Mouse (Mus musculus) cortical plate, adult 2 months (tissue): ENCODE results near the gene Tmem206.

Source experiments
- CTCF ChIP-seq: fragments of 200-500 bp; IDR thresholded peaks from 2 replicates; pipeline ENCODE4 v1.5.1; 2011; ENCODE audit warnings: mild to moderate bottlenecking, control low read depth, low read length; ENCODE audit not compliant: insufficient read depth; ENCODE audit errors: extremely low read depth
- POLR2A ChIP-seq: fragments of 200-500 bp; IDR thresholded peaks from 2 replicates; pipeline ENCODE4 v1.6.1; 2011; ENCODE audit warnings: mild to moderate bottlenecking, low read length, control low read depth; ENCODE audit not compliant: insufficient read depth; ENCODE audit errors: extremely low read depth

DNA sequence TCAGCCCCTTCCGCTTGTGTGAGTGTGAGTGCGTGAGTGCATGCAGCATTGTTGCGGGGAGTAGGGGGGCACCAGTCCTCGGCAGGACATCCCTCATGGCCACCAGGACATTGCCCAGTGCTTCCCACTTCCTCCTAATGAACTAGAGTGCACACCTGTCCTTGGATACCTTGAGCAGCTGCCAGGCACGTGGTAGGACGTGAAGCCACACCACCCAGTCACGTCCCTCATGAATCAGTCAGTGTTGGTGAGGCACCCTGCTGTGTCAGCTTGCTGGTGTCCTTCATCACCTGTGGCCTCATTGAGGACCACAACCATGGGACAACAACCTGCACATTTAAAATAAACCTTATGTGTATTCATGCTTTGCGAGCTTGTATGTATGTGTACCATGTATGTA is 41.2 kb upstream of the Tmem206 start:
- TF ChIP-seq POLR2A, result no peak
- TF ChIP-seq CTCF, result no peak
